In the genomic region with DNA sequence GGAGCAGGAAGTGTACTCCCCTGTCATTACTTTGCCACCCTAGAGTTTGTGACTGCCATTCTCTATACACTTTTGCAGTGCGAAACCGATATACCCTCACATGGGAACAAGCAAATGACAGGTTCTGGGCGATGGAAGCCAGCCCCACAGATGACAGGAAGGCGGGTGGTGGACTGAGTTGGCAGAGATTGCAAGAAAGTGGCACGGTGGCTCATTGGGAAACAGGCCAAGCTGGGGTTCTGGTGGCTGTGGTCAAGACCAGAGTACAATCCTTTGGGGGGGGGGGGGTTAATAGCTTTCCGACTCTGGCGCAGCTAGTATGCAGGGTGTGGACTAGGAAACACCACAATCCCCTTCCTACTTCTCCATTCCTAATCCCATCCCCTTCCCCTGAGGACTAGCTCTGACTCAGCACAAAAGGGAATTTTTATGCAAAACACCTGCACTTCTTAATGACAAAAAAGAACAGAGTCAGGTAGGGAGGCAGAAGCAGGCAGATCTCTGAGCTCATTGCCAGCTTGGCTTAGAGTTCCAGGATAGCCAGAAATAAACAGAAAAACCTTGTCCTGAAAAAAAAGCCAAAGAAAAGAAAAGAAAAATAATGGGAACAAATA, we compare ENCODE assay signal across 17 mouse cellular contexts. TPM values are rescaled to one million over a fixed set of nuclear protein-coding genes. Genes with fewer than 3 reads are reported as not detected.
DNase-seq lines count a peak whose midpoint lies in the region.
"Had no signal": no experiment of that assay in that cellular context is flagged by ENCODE, and none has a peak within 500 bp of the region (broad histone marks: within the 10 kb centered on the region; RNA-seq: fewer than 3 reads in every experiment).

No protein-coding gene starts in this region.

- peak; percentile 77 to 82 for DNase-seq in cerebellum, postnatal 14 days
- no peak for DNase-seq in cerebellum, postnatal 36 days
- DNase-seq in 416B (ENCODE audit: low read depth) (peak; percentile 45), ES-CJ7 (ENCODE audit: low read depth, low spot score) (peak; percentile 91), ZHBTc4 (ENCODE audit: low read depth, low spot score) (peak; percentile 64)
- DNase-seq in layer of hippocampus, postnatal 25 days (ENCODE audit: extremely low spot score in 1 of 2, low spot score in 1 of 2): no peak
- DNase-seq in right cerebral cortex, postnatal 25 days: no peak
- DNase-seq: adrenal gland, postnatal 14 days; cerebellum, adult 11-12 months; cerebellum, adult 9-10 months; gastrocnemius, postnatal 36 days; heart, adult 18-20 months; heart, postnatal 14 days; kidney, adult 18-20 months had no signal

RNA-seq across cellular contexts. Expression of gene D330020A13Rik, which starts 2.7 kb away (rescaled TPM):
- not detected for total RNA-seq in layer of hippocampus, postnatal 25 days (2021)
- total RNA-seq: adrenal gland, postnatal 14 days; CH12.LX; gastrocnemius, adult 8-10 months; gastrocnemius, postnatal 36 days; heart, adult 18-20 months; heart, postnatal 14 days; hematopoietic stem cell, adult 5-6 weeks had no signal

RNA-seq across cellular contexts. Expression of gene B4galnt3, which starts 2.9 kb away (rescaled TPM):
- under 1 TPM; 0.49 to 0.61 TPM for total RNA-seq in layer of hippocampus, postnatal 25 days (2021)
- total RNA-seq: hematopoietic stem cell, adult 5-6 weeks had no signal

Comparison
In these comparisons a context has a peak if more than half of its experiments do, and no peak if none do; other contexts are left out.
1. DNase-seq: peak in cerebellum, postnatal 14 days (2 of 2), 416B (single experiment), ES-CJ7 (single experiment) and ZHBTc4 (single experiment); none in cerebellum, postnatal 36 days (0 of 2), layer of hippocampus, postnatal 25 days (0 of 2) and right cerebral cortex, postnatal 25 days (single experiment).